In genomic region chr4:120522351-120522750, GRCm38 (mm10) we compare ENCODE assay signal across 18 mouse cellular contexts. TPM values are rescaled to one million over a fixed set of nuclear protein-coding genes. Genes with fewer than 3 reads are reported as not detected.
"Had no signal": no experiment of that assay in that cellular context is flagged by ENCODE, and none has a peak within 500 bp of the region (broad histone marks: within the 10 kb centered on the region; RNA-seq: fewer than 3 reads in every experiment).

No protein-coding gene starts in this region.

- H3K27ac ChIP-seq: kidney, postnatal 0 days; limb, embryonic 12.5 days; limb, embryonic 15.5 days; liver, embryonic 14.5 days; macrophage had no signal

- H3K4me2 ChIP-seq: limb, embryonic 12.5 days; limb, embryonic 15.5 days; liver, embryonic 11.5 days; lung, embryonic 14.5 days had no signal

- H3K4me3 ChIP-seq: limb, embryonic 12.5 days; limb, embryonic 15.5 days had no signal

- H3K9ac ChIP-seq: limb, embryonic 12.5 days; limb, embryonic 15.5 days; liver, embryonic 14.5 days; liver, postnatal 0 days; lung, embryonic 14.5 days had no signal

- H3K9me3 ChIP-seq: limb, embryonic 12.5 days; limb, embryonic 15.5 days had no signal

- DNase-seq: left cerebral cortex, postnatal 4 days; liver, postnatal 0 days; lung, embryonic 14.5 days; midbrain, embryonic 14.5 days; thymus, adult 18-20 months; thymus, postnatal 36 days had no signal

- H3K27me3 ChIP-seq: limb, embryonic 12.5 days; limb, embryonic 15.5 days had no signal

- H3K4me1 ChIP-seq: limb, embryonic 12.5 days; limb, embryonic 15.5 days had no signal

- ATAC-seq: liver, postnatal 0 days; lung, postnatal 0 days had no signal

RNA-seq across cellular contexts. Expression of gene Slfnl1, which starts 9.7 kb away (rescaled TPM):
- polyA plus RNA-seq: kidney, postnatal 0 days; limb, embryonic 12.5 days; limb, embryonic 15.5 days; liver, embryonic 11.5 days; liver, embryonic 14.5 days; liver, postnatal 0 days; lung, postnatal 0 days; macrophage; midbrain, embryonic 14.5 days; midbrain, postnatal 0 days; neural tube, embryonic 11.5 days; small intestine, adult 2 months; spleen, adult 2 months; stomach, embryonic 16.5 days had no signal
